Mouse (Mus musculus) lung, postnatal 0 days (tissue): ENCODE data around the gene Gm11111. TPM values are rescaled to one million over a fixed set of nuclear protein-coding genes. Genes with fewer than 3 reads are reported as not detected.
"Not testable (repeated sequence)": the region's sequence is repeated elsewhere in the genome, so short reads cannot be mapped to it uniquely, and the experiment has no call there.

Experiments used
- ATAC-seq: fragments of 200-750 bp; cut with Nextera tagmentation; 2 replicates; pipeline ENCODE4 v1.8.0; 2017; ENCODE audit warnings: moderate library complexity
- DNase-seq: peaks from one replicate; pipeline ENCODE4 v3.0.0-alpha.2; 2016; ENCODE audit warnings: low spot score
- H3K27ac ChIP-seq: fragments of 300-500 bp; sonication (generic); 2 replicates; pipeline ENCODE4 v1.5.1; 2014; ENCODE audit warnings: antibody characterized with exemption, mild to moderate bottlenecking, low read length, mixed read lengths
- H3K27me3 ChIP-seq: fragments of 300-500 bp; sonication (generic); replicated peaks from 2 replicates; pipeline ENCODE4 v1.6.1; 2014; ENCODE audit warnings: low read length, mixed read lengths; ENCODE audit not compliant: insufficient read depth
- H3K36me3 ChIP-seq: fragments of 300-500 bp; sonication (generic); 2 replicates; pipeline ENCODE4 v1.6.1; 2014; ENCODE audit warnings: low read length, mixed read lengths; ENCODE audit not compliant: insufficient read depth
- H3K4me1 ChIP-seq: fragments of 300-500 bp; sonication (generic); 2 replicates; pipeline ENCODE4 v1.6.1; 2014; ENCODE audit warnings: antibody characterized with exemption, low read depth, low read length, mixed read lengths; ENCODE audit not compliant: insufficient read depth
- H3K4me2 ChIP-seq: fragments of 300-500 bp; sonication (generic); replicated peaks from 2 replicates; pipeline ENCODE4 v1.6.1; 2014; ENCODE audit warnings: low read depth, mild to moderate bottlenecking, low read length, moderate library complexity, mixed read lengths
- H3K4me3 ChIP-seq: fragments of 300-500 bp; sonication (generic); 2 replicates; pipeline ENCODE4 v1.5.1; 2014; ENCODE audit warnings: low read depth, low read length
- H3K9ac ChIP-seq: fragments of 300-500 bp; sonication (generic); replicated peaks from 2 replicates; pipeline ENCODE4 v1.6.1; 2014; ENCODE audit warnings: low read depth, mild to moderate bottlenecking
- H3K9me3 ChIP-seq: fragments of 300-500 bp; sonication (generic); 2 replicates; pipeline ENCODE4 v1.6.1; 2016; ENCODE audit warnings: low read length, mixed read lengths
- CTCF ChIP-seq: IDR thresholded peaks from 2 replicates; pipeline ENCODE4 v1.5.1; 2016; ENCODE audit warnings: antibody characterized with exemption, mild to moderate bottlenecking
- EP300 ChIP-seq: IDR thresholded peaks from 2 replicates; pipeline ENCODE4 v1.6.1; 2016; ENCODE audit warnings: antibody characterized with exemption, mild to moderate bottlenecking, control low read depth
- WGBS: fragments of 180-500 bp; shearing (Covaris S2); extraction: QIAGEN DNeasy Blood & Tissue Kit; methylation state at CpG from one replicate; pipeline ENCODE4 v1.1.7; 2014; 5-methylcytosine and 5-hydroxymethylcytosine counted together
- polyA plus RNA-seq: library from polyadenylated mRNA; unstranded; fragments of >200 nt; fragmentation: Nextera tagmentation; extraction: Ambion mirVana; gene quantifications from 2 replicates; pipeline ENCODE4 v1.2.1, GENCODE M21; 2015

Gm11111 gene
- polyA plus RNA-seq, 1 experiment from 2014 or later, result not detected

GRCm38 (mm10) chr5:98576538-98576937 lies 24.0 kb downstream of the Gm11111 start:
- H3K4me2 ChIP-seq, result 0 out of 2 replicates have a peak overlapping the region, but pooled peaks have one; percentile 5
- DNase-seq, result peak; percentile 16
- H3K4me1 ChIP-seq, H3K9me3 ChIP-seq, H3K36me3 ChIP-seq, H3K27ac ChIP-seq, H3K4me3 ChIP-seq, H3K9ac ChIP-seq, H3K27me3 ChIP-seq: not testable (repeated sequence)
- ATAC-seq, result peak; percentile 60; the same call in 1 of the 2 replicates
- WGBS, result 41% methylated on average over 6 of the region's 6 CpGs
- 0 out of 2 replicates have a peak, but pooled peaks have one; percentile 12 for TF ChIP-seq EP300

GRCm38 (mm10) chr5:98578398-98578797 lies 25.9 kb downstream of the Gm11111 start:
- DNase-seq (no peak), ATAC-seq (no peak)
- no peak overlapping the region for H3K4me3 ChIP-seq
- 58% methylated on average over 2 of the region's 2 CpGs for WGBS
- no peaks in the 10 kb centered on the region for H3K9me3 ChIP-seq
- H3K27ac ChIP-seq, result no peak overlapping the region
- no peak for TF ChIP-seq EP300
- no peak for TF ChIP-seq CTCF
- H3K36me3 ChIP-seq, result no peaks in the 10 kb centered on the region
- no peak overlapping the region for H3K9ac ChIP-seq
- H3K27me3 ChIP-seq, result no peaks in the 10 kb centered on the region
- no peak overlapping the region for H3K4me2 ChIP-seq
- no peaks in the 10 kb centered on the region for H3K4me1 ChIP-seq

GRCm38 (mm10) chr5:98580811-98581210 lies 28.3 kb downstream of the Gm11111 start:
- no peak for TF ChIP-seq CTCF
- H3K4me2 ChIP-seq, result no peak overlapping the region
- H3K4me3 ChIP-seq, result no peak overlapping the region
- no peaks in the 10 kb centered on the region for H3K9me3 ChIP-seq
- no peaks in the 10 kb centered on the region for H3K36me3 ChIP-seq
- ATAC-seq (no peak), DNase-seq (no peak)
- WGBS, result 27% methylated on average over 5 of the region's 5 CpGs
- no peak overlapping the region for H3K27ac ChIP-seq
- no peak overlapping the region for H3K9ac ChIP-seq
- H3K4me1 ChIP-seq, result no peaks in the 10 kb centered on the region
- no peaks in the 10 kb centered on the region for H3K27me3 ChIP-seq

- Histone ChIP-seq H3K27me3 (no peaks in the 10 kb centered on the region), H3K4me2 (no peak overlapping the region), H3K4me1 (no peaks in the 10 kb centered on the region), H3K9ac (no peak overlapping the region), H3K9me3 (no peaks in the 10 kb centered on the region), H3K36me3 (no peaks in the 10 kb centered on the region), H3K4me3 (no peak overlapping the region), H3K27ac (no peak overlapping the region)
- DNase-seq, result no peak
- TF ChIP-seq EP300 (no peak), CTCF (no peak)
- ATAC-seq, result no peak
- 36% methylated on average over 3 of the region's 3 CpGs for WGBS
Measured at GRCm38 (mm10) chr5:98582051-98582450, 29.6 kb downstream of the Gm11111 start.

GRCm38 (mm10) chr5:98585915-98586314 lies 33.4 kb downstream of the Gm11111 start:
- no peaks in the 10 kb centered on the region for H3K36me3 ChIP-seq
- ATAC-seq (no peak), DNase-seq (no peak)
- no peaks in the 10 kb centered on the region for H3K4me1 ChIP-seq
- no peak overlapping the region for H3K27ac ChIP-seq
- H3K4me3 ChIP-seq, result no peak overlapping the region
- no peak overlapping the region for H3K4me2 ChIP-seq
- TF ChIP-seq EP300, result no peak
- H3K9me3 ChIP-seq, result no peaks in the 10 kb centered on the region
- no peaks in the 10 kb centered on the region for H3K27me3 ChIP-seq
- H3K9ac ChIP-seq, result no peak overlapping the region

Other genes starting within 250 kb of the Gm11111 start
- gene Cfap299, start 223.4 kb upstream of the Gm11111 start, polyA plus RNA-seq, result 10.9 and 11.3 TPM in 2 replicates